Mouse (Mus musculus) CH12.LX (cell line): Measurements from ENCODE around the gene Arhgap1. TPM values are rescaled to one million over a fixed set of nuclear protein-coding genes. Genes with fewer than 3 reads are reported as not detected.

Experiments used
- DNase-seq: peaks from one replicate; pipeline ENCODE4 v3.0.0-alpha.2; 2013; ENCODE audit errors: extremely low read depth
- H3K27ac ChIP-seq: 2 replicates; pipeline ENCODE4 v1.5.1; 2012; ENCODE audit warnings: low read depth, mild to moderate bottlenecking, control low read depth, moderate library complexity; ENCODE audit not compliant: insufficient read depth
- H3K27me3 ChIP-seq: replicated peaks from 2 replicates; pipeline ENCODE3; 2012; ENCODE audit warnings: inconsistent platforms
- H3K36me3 ChIP-seq, 2 experiments: replicated peaks in 1 of 2; 2 replicates each; pipeline versions ENCODE3 to v1.6.1; 2012; ENCODE audit warnings: inconsistent platforms in 1 of 2, low read length in 1 of 2, mild to moderate bottlenecking in 1 of 2, mixed read lengths in 1 of 2, moderate library complexity in 1 of 2; ENCODE audit not compliant: control insufficient read depth in 1 of 2, insufficient read depth in 1 of 2
- H3K4me1 ChIP-seq, 2 experiments: 2 replicates each; pipeline ENCODE4 v1.6.1; 2012; ENCODE audit warnings: inconsistent platforms in 1 of 2, moderate library complexity in 1 of 2; ENCODE audit not compliant: insufficient read depth in 2 of 2, control insufficient read depth in 1 of 2
- H3K4me2 ChIP-seq: 2 replicates; pipeline ENCODE4 v1.6.1; 2012; ENCODE audit warnings: low read depth, mild to moderate bottlenecking, control low read depth; ENCODE audit not compliant: poor library complexity, insufficient read depth, severe bottlenecking
- H3K4me3 ChIP-seq, 3 experiments: fragments of 150-350 bp in 1 of 3; sonication (generic) in 1 of 3; replicated peaks in 1 of 3; 2 replicates each; pipeline versions ENCODE3 to v1.5.1; 2011 to 2012; ENCODE audit warnings: low read depth in 2 of 3, low read length in 2 of 3, mild to moderate bottlenecking in 2 of 3, moderate library complexity in 2 of 3, control low read depth in 1 of 3, improper control_type of control experiment in 1 of 3, inconsistent platforms in 1 of 3, mixed read lengths in 1 of 3; ENCODE audit not compliant: poor library complexity in 1 of 3
- H3K79me2 ChIP-seq: replicated peaks from 2 replicates; pipeline ENCODE4 v1.6.1; 2012; ENCODE audit warnings: mild to moderate bottlenecking, moderate library complexity; ENCODE audit not compliant: control insufficient read depth, poor library complexity, insufficient read depth, severe bottlenecking; ENCODE audit errors: extremely low read depth
- H3K9ac ChIP-seq: 2 replicates; pipeline ENCODE4 v1.6.1; 2012; ENCODE audit warnings: low read depth, mild to moderate bottlenecking, control low read depth, moderate library complexity; ENCODE audit not compliant: insufficient read depth
- H3K9me3 ChIP-seq: replicated peaks from 2 replicates; pipeline ENCODE3; 2012; ENCODE audit warnings: low read length, inconsistent platforms, mixed read lengths
- BHLHE40 ChIP-seq: IDR thresholded peaks from 2 replicates; pipeline ENCODE4 v1.6.1; 2011; ENCODE audit warnings: mild to moderate bottlenecking, low read depth, low read length, improper control_type of control experiment
- CHD1 ChIP-seq: IDR thresholded peaks from 2 replicates; pipeline ENCODE4 v1.6.1; 2012; ENCODE audit warnings: low read depth, low read length, improper control_type of control experiment, inconsistent platforms
- CHD2 ChIP-seq: IDR thresholded peaks from 2 replicates; pipeline ENCODE4 v1.6.1; 2011; ENCODE audit warnings: low read length, improper control_type of control experiment
- CTCF ChIP-seq, 2 experiments: IDR thresholded peaks in 1 of 2; conservative IDR thresholded peaks in 1 of 2; 2 replicates each; pipeline ENCODE4 v1.5.1; 2011 to 2012; ENCODE audit warnings: low read depth in 2 of 2, low read length in 2 of 2, improper control_type of control experiment in 1 of 2, inconsistent platforms in 1 of 2, mild to moderate bottlenecking in 1 of 2, moderate library complexity in 1 of 2
- E2F4 ChIP-seq: IDR thresholded peaks from 2 replicates; pipeline ENCODE4 v1.6.1; 2011; ENCODE audit warnings: low read depth, low read length, improper control_type of control experiment; ENCODE audit not compliant: insufficient replicate concordance
- ELF1 ChIP-seq: IDR thresholded peaks from 2 replicates; pipeline ENCODE4 v1.6.1; 2014; ENCODE audit warnings: low read depth, mild to moderate bottlenecking, inconsistent platforms, low read length, improper control_type of control experiment
- GABPA ChIP-seq: IDR thresholded peaks from 2 replicates; pipeline ENCODE4 v1.6.1; 2012; ENCODE audit warnings: low read depth, low read length, improper control_type of control experiment, inconsistent platforms; ENCODE audit not compliant: insufficient replicate concordance
- JUN ChIP-seq: IDR thresholded peaks from 2 replicates; pipeline ENCODE4 v1.6.1; 2011; ENCODE audit warnings: low read depth, mild to moderate bottlenecking, low read length, improper control_type of control experiment, moderate library complexity; ENCODE audit not compliant: insufficient read depth
- KAT2A ChIP-seq: IDR thresholded peaks from 2 replicates; pipeline ENCODE4 v1.6.1; 2012; ENCODE audit warnings: low read length, improper control_type of control experiment, inconsistent platforms; ENCODE audit not compliant: insufficient replicate concordance
- MAX ChIP-seq: IDR thresholded peaks from 2 replicates; pipeline ENCODE4 v1.6.1; 2011; ENCODE audit warnings: low read length, improper control_type of control experiment
- MEF2A ChIP-seq: IDR thresholded peaks from 2 replicates; pipeline ENCODE4 v1.6.1; 2014; ENCODE audit warnings: low read depth, mild to moderate bottlenecking, inconsistent platforms, low read length, improper control_type of control experiment, borderline replicate concordance
- MXI1 ChIP-seq: IDR thresholded peaks from 2 replicates; pipeline ENCODE4 v1.6.1; 2011; ENCODE audit warnings: mild to moderate bottlenecking, low read depth, low read length, improper control_type of control experiment
- NELFE ChIP-seq: IDR thresholded peaks from 2 replicates; pipeline ENCODE4 v1.6.1; 2011; ENCODE audit warnings: low read depth, low read length, improper control_type of control experiment
- NRF1 ChIP-seq: IDR thresholded peaks from 2 replicates; pipeline ENCODE4 v1.6.1; 2014; ENCODE audit warnings: low read depth, mild to moderate bottlenecking, inconsistent platforms, low read length, improper control_type of control experiment, moderate library complexity
- PAX5 ChIP-seq: IDR thresholded peaks from 2 replicates; pipeline ENCODE4 v1.6.1; 2012; ENCODE audit warnings: low read length, inconsistent platforms, mixed read lengths
- POLR2AphosphoS2 ChIP-seq: IDR thresholded peaks from 2 replicates; pipeline ENCODE4 v1.6.1; 2011; ENCODE audit warnings: low read depth, low read length, improper control_type of control experiment
- SMC3 ChIP-seq: IDR thresholded peaks from 2 replicates; pipeline ENCODE4 v1.6.1; 2011; ENCODE audit warnings: low read depth, low read length, improper control_type of control experiment
- TBP ChIP-seq: conservative IDR thresholded peaks from 2 replicates; pipeline ENCODE4 v1.6.1; 2011; ENCODE audit warnings: low read depth, low read length, improper control_type of control experiment
- TCF12 ChIP-seq: IDR thresholded peaks from 2 replicates; pipeline ENCODE4 v1.6.1; 2014; ENCODE audit warnings: low read depth, mild to moderate bottlenecking, inconsistent platforms, low read length, improper control_type of control experiment
- ZC3H11A ChIP-seq: IDR thresholded peaks from 2 replicates; pipeline ENCODE4 v1.6.1; 2012; ENCODE audit warnings: low read depth, mild to moderate bottlenecking, inconsistent platforms, low read length, improper control_type of control experiment
- ZMIZ1 ChIP-seq: IDR thresholded peaks from 2 replicates; pipeline ENCODE4 v1.6.1; 2012; ENCODE audit warnings: low read depth, mild to moderate bottlenecking, inconsistent platforms, low read length, improper control_type of control experiment
- dilution Hi-C: fragments of 300-500 bp; cut with MboI; formaldehyde crosslinking; loops from 2 replicates; pipeline ENCODE4 v1.14.3; 2020; ENCODE audit warnings: low sequenced_read_pairs; ENCODE audit not compliant: extremely low pct_unique_long_range_greater_than_20kb, extremely low pct_ligation_motif_present
- in situ Hi-C: fragments of 300-500 bp; cut with MboI; formaldehyde crosslinking; loops from 3 replicates; pipeline ENCODE4 v1.14.3; 2019; ENCODE audit warnings: low sequenced_read_pairs, low pct_ligation_motif_present, low pct_unique_long_range_greater_than_20kb, mixed read lengths
- polyA plus RNA-seq: library from polyadenylated mRNA; unstranded; fragments of >175 nt; gene quantifications from 2 replicates; pipeline ENCODE4 v1.2.1, GENCODE M21; 2012; ENCODE audit warnings: low read depth; ENCODE audit not compliant: insufficient read length
- total RNA-seq, 2 experiments: library from RNA; depleted of rRNA; stranded (reverse); fragments of 300-350 nt in 1 of 2; fragments of >200 nt in 1 of 2; gene quantifications; 2 replicates each; pipeline ENCODE4 v1.2.3; 2012 to 2014

Arhgap1 gene
- total and polyA plus RNA-seq, 3 experiments = 15.6 to 35.4 (median 19.7) TPM

DNA sequence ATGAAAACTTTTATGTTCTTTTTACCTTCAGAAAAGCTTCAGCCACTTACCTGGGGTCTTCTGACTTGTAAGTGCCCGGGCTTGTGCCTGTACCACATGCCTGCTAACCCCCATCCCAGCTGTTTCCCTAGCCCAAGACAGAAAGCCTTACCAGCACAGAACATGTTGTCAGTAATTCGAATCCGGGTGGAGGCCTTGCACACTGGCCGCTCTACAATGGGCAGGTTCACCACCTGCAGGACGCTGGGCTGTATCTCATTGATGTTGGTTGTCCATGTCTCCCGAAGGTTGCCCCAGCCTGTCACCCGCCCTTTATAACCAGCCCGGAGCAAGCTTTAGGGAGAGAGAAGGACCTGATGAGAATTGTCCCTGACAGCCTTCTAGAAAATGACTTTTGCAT is 21.5 kb upstream of the Arhgap1 start:
- Histone ChIP-seq H3K9me3 (no peaks in the 10 kb centered on the region), H3K27ac (no peak overlapping the region), H3K4me2 (no peak overlapping the region), H3K4me1 (no peaks in the 10 kb centered on the region; a peak in 1 of 4 replicates), H3K79me2 (no peaks in the 10 kb centered on the region), H3K9ac (no peak overlapping the region), H3K4me3 (no peak overlapping the region), H3K36me3 (peaks cover 0 to 14% of the 10 kb centered on the region in 2 experiments)
- dilution Hi-C loops = no loop called here
- in situ Hi-C loops = no loop called here
- no peak for DNase-seq
- no peak for TF ChIP-seq ZMIZ1
- no peak for TF ChIP-seq JUN
- TF ChIP-seq NRF1 = no peak
- TF ChIP-seq MEF2A = no peak
- TF ChIP-seq NELFE = no peak
- no peak for TF ChIP-seq TCF12
- TF ChIP-seq E2F4 = no peak
- no peak for TF ChIP-seq TBP
- TF ChIP-seq PAX5 = no peak
- no peak for TF ChIP-seq BHLHE40
- TF ChIP-seq GABPA = no peak
- no peak for TF ChIP-seq KAT2A
- no peak for TF ChIP-seq SMC3
- no peak for TF ChIP-seq CHD2
- TF ChIP-seq CHD1 = no peak
- TF ChIP-seq ZC3H11A = no peak
- TF ChIP-seq MXI1 = no peak
- TF ChIP-seq ELF1 = no peak
- no peak for TF ChIP-seq MAX
- TF ChIP-seq, all 38 proteins: peak for 0
- peaks cover 2% of the 10 kb centered on the region for H3K27me3 ChIP-seq

DNA sequence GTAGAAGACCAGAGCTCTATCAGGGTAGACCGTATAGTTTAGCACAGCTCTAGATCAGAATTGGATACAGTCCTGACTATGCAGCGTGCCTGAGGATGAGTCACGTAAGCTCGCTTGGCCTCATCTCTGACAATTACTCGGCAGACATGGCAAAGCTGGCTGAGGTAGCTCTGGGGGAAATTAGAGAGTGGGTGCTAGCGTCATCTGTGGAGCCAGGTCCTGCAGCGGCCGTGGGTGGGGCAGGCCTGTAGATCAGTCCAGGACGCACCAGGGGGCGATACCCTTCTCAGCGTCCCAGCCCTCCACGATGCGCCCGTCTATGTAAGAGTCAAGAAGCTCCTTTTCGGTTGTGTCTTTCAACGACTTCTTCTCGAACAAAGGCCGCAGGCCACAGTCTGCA is 20.0 kb upstream of the Arhgap1 start:
- dilution Hi-C loops = no loop called here
- no peaks in the 10 kb centered on the region for H3K79me2 ChIP-seq
- H3K27me3 ChIP-seq = peaks cover 2% of the 10 kb centered on the region
- TF ChIP-seq CTCF (conservative IDR thresholded peaks at IDR 0.05 in 1 of 2, IDR thresholded peaks at IDR 0.05 in 1 of 2; ENCODE audit: low read depth in 2 of 2, low read length in 2 of 2) = peak in 1 of 2 experiments; percentile 32; a peak in 2 of 4 replicates
- no peak for TF ChIP-seq POLR2AphosphoS2
- TF ChIP-seq, all 38 proteins: peak for 1
- H3K4me1 ChIP-seq = no peaks in the 10 kb centered on the region; a peak in 1 of 4 replicates
- in situ Hi-C loops = no loop called here
- H3K4me2 ChIP-seq = no peak overlapping the region
- no peak overlapping the region for H3K9ac ChIP-seq
- H3K36me3 ChIP-seq = peaks cover 0 to 7% of the 10 kb centered on the region in 2 experiments
- no peaks in the 10 kb centered on the region for H3K9me3 ChIP-seq
- no peak overlapping the region for H3K27ac ChIP-seq
- no peak overlapping the region for H3K4me3 ChIP-seq
- DNase-seq = no peak
